Mouse (Mus musculus): ENCODE data around the gene Misp.

Gene Misp

DNA sequence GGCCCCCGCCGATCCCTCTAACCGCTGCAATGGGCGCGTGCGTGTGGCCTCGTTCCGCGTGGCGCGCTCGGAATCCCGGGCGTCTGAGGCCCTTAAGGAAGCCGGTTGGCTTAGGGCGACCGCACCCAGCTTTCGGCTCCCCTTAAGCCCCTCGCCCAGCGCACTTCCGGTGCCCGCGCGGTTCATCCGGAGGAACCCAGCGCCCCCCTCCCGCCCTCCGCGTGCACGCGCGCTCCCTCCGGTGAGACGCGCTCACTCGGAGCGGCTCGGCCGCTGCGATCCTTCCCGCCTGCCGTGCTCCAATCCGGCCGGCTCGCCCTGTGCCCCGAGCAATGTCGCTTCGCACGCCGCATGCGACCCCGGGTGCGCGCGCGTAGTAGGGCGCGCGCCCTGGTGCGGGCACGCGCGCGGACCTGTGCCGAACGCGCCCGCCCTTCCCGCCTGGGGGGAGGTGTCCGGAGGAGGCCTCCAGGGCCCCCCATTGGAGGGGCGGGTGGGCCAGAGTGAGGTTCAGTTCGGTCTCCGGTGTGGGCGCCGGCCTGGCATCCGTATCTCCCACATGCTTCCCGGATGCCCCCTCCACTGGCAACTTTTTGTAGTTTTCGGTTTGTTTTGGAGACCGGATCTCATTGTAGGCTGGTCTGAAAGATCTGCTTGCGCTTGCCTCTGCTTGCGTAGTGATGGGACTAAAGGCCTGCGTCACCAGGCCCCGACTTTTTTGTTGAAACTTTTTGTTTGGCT is 34.2 kb downstream of the Misp start:
- DNase-seq (ENCODE audit: low spot score), result no peak

DNA sequence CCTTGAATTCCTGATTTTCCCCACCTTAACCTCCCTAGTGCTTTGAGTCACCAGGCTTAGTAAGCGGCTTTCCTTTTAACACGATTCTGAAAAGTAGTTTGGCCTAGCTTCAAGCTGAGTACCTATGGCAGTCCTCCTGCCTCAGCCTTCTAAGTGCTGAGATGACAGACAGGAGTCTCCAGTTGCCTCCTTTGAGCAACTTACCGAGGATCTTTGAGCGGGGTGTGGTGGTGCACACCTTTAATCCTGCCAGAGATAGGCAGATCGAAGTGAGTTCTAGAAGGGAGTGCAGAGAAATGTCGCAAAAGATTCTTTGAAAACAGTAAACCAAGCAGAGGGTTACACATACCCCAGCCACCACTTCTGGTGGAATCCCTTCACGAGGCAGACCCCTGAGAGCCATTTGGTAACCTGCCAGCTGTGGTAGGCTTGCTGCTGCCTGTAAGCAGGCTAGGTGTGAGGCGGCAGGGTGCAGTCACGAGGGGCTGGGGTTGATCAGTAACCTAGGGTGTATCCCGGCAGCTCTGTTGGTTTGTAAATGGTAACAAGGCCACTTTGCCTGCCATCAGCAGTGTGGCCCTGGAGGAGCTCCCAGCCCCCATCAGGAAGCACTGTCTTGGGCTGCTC is 34.9 kb downstream of the Misp start:
- no peak for DNase-seq (ENCODE audit: low spot score)

DNA sequence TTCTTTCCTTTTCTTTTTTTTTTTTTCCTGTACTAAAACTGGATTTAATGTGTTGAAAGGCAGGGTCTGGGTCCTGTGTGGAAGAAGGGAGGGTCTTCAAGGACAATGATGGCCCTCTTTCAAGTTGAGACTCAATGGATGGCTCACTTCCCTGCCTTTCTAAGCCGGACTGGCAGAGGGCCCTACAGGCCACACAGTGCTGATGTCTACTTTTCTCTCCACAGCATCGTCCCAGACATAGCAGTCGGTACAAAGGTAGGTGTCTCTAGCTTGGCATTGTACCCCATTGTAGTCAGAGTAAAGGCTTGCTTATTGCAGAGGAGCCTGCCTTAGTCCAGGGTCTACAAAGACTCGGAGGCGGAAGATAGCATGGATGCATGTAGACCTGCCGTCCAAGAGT is 35.5 kb downstream of the Misp start:
- DNase-seq (ENCODE audit: low spot score), result no peak

DNA sequence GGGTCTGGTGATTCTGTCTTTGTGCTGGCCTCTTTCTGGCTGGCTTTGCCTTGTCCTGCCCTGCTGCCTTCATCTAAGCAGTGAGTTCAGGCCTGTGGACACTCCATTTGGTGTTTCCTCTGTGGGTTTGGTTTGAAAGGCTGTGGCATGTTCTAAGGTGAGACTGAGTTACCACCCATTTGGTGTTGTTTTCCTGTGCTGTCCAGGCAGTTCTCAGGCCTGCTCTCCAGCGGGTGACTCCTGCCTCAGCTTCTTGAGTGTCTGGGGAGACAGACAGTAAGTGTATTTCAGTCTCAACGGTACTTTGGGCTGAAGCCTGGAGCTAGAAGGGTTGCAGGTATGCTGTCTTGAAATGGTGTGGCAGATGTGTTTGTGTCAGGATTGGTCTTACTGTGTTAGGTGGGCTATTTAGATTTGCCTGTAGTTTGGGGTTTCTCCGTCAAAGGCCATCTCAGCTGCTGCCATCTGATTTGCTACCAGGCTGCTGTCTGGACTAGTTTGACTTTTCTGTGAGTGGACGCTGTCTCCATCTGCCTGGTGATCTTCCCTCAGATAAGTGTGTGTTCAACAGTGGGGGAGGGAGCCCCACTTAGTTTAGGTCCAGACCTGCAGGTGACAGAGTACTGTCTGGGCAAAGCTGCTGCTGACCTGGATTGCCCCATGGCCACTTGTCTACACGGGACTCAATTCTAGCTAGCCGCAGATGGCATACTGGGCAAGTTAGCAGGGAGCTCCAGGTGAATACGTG is 36.1 kb downstream of the Misp start:
- DNase-seq (ENCODE audit: low spot score), result no peak

DNA sequence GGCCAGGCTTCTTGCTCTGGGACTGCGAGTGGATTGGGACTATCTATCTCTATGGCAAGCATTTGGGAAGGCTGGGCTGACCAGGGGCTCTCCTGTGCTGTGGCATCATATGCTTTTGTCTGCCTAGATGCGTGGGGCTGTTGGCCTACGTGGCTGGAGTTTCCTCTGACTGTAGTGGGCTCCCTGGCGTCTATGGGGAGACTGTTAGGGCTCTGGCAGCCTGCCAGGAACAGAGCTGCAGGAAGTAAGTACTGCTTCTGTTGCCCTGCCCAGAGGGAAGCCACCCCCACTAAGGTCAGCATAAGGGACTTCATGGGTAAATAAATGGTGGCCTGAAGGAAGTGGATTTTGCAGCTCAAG is 36.6 kb downstream of the Misp start:
- DNase-seq (ENCODE audit: low spot score), result no peak

DNA sequence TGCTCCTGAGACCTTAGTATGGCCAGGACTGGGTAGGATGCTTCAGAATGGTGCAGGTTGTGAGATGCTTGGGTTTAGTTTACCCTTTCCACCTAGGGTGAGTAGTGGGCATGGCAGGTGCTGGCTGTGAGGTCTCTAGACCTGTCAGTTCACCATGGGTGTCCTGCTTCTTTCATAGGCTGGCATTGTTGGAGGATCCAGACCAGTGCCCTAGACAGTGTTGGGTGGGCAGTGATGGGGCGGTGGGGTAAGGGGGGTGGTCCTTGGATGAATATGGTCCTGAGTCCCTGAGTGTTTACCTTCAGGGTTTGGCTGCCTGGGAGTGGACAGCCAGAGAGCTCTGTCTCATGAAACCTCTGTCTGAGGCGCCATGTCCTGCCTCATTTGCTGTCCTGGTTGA is 37.1 kb downstream of the Misp start:
- no peak for DNase-seq (ENCODE audit: low spot score)

DNA sequence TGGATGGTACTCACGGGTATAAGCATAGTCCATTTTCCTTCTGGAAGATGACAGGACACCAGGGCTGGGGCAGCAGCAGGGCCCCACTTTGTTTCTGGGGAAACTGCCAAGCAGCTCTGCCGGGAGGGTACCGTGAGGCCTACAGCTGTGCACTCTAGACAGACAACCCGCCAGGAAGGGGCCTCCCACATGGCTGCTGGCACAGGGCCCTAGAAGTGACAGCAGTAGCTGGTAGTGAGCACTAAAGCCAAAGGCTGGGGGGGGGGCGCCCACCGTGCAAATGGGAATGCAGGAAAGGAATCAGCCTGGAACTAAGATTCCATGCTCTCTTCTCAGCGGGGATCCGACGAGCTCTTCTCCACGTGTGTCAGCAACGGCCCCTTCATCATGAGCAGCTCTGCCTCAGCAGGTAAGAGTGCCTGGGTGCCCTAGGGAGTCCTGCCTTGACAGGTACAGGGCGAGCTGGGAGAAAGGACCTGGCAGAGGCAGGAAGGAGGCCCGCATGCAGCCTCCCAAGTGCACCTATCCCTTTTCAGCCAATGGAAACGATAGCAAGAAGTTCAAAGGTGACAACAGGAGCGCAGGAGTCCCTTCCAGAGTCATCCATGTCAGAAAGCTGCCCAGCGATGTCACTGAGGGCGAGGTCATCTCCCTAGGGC is 37.8 kb downstream of the Misp start:
- no peak for DNase-seq (ENCODE audit: low spot score)

DNA sequence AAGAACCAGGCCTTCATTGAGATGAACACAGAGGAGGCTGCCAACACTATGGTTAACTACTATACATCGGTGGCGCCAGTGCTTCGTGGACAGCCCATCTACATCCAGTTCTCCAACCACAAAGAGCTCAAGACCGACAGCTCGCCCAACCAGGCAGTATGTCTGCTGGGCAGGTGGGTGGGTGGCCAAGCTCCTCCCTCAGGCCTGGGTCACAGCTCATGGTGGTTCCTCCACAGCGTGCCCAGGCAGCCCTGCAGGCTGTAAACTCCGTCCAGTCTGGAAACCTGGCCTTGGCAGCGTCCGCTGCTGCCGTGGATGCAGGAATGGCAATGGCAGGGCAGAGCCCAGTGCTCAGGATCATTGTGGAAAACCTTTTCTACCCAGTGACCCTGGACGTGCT is 38.3 kb downstream of the Misp start:
- DNase-seq (ENCODE audit: low spot score), result no peak

DNA sequence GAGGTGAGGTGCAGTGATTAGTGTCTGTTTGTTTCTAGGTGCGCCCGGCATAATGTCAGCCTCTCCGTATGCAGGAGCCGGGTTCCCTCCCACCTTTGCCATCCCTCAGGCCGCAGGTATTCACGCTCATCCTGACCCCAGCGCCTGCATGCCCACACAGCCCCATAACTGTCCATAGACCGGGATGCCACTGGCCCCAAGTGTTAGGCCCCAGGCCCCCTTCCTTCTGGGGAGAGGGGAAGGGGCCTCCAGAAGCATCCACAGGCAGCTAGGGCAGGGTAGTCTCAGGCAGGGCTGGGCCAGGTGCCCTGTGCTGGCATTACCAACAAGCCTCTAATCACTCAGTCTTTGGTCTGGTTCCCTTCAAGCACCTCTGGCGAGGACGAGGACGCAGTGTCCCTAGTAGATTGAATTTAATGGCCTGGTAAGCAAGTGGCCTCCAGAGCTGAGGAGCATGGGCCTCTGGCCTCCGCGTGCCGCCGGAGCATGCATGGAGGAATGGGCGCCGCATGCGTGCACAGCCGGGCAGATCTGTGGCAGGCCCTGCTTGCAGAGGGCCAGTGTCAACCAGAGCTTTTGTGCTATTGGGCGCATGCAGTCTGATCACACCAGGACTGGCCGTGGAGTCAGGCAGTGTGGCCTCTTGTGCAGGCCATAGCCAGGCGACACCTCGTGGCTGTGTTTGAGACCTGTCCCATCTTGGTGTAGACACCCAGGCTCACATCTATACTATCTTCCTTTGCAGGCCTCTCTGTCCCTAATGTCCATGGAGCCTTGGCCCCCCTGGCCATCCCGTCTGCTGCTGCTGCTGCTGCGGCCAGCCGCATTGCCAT is 39.5 kb downstream of the Misp start:
- DNase-seq (ENCODE audit: low spot score), result no peak

DNA sequence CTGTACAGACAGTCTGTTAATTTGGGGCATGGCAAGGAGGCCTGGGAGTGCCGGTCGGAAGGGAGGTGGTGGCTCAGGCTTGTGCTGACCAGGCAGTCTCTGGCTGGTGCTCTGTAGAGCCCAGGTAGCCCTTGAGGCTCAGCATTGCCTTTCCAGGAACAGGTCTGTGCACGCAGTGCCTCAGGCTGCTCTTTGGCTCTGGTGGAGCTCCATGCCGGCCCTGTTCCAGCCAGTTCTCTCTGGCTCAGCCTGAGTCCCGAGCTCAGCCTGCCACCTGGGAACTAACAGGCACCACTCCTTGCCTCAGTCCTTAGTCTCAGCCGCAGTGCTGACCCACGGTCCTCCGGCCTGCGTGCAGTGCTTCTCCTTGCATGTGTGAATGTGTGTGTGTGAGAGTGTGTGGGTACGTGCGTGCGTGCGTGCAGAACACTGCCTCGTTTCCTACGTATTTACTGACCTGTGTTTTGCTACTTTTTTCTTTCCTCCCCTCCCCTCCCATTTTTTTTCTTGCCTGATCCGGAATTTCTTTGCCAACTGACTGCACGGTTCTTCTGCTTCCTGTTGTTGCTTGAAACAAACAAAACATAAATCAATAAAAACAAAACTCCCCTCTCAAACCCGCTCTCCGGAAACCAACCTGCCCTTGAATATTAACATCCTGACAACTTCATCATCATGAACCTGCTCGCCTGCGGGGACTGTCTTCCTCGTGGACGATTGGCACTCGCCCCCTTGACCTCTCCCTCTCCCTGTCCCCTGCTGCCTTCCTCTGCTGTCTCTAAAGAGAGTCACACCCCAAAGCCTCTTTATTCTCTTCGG is 40.6 kb downstream of the Misp start:
- no peak for DNase-seq (ENCODE audit: low spot score)

DNA sequence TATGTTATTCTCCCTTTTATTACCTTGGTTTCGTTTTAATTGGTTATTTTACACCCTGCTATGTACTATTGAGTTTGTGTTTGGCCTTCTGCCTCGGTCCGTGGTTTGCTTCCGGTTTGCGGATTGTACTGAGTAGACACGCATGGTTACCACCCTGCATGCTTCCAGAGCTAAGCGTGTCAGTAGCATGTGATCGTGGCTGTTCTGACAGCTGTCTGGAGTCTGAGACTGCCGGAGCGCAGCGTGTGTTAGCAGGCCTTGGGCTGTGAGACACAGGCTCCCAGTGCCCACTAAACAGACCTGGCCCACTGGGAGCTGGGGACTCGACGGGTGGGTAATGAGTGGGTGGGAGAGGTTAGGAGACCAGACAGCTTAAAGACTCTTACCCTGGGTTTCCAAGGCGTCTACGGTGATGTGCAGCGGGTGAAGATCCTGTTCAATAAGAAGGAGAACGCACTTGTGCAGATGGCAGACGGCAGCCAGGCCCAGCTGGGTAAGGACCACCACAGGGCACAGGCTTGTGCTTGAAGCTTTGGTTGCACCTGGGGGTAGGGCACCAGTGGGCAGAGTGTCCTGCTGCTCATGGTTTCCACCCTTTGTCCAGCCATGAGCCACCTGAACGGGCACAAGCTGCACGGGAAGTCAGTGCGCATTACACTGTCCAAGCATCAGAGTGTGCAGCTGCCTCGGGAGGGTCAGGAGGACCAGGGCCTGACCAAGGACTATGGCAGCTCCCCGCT is 41.4 kb downstream of the Misp start:
- no peak for DNase-seq (ENCODE audit: low spot score)

DNA sequence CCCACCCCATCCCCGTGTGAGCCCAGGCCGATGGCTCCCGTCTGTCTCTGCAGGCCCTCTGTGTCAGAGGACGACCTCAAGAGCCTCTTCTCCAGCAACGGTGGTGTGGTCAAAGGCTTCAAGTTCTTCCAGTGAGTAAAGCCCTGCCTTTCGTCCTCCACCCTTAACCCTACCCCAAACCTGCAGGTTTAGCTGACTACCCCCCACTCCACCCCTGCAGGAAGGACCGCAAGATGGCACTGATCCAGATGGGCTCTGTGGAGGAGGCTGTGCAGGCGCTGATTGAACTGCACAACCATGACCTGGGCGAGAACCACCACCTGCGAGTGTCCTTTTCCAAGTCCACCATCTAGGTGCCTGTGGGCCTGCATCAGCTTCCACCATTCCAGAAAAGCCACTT is 42.1 kb downstream of the Misp start:
- no peak for DNase-seq (ENCODE audit: low spot score)

DNA sequence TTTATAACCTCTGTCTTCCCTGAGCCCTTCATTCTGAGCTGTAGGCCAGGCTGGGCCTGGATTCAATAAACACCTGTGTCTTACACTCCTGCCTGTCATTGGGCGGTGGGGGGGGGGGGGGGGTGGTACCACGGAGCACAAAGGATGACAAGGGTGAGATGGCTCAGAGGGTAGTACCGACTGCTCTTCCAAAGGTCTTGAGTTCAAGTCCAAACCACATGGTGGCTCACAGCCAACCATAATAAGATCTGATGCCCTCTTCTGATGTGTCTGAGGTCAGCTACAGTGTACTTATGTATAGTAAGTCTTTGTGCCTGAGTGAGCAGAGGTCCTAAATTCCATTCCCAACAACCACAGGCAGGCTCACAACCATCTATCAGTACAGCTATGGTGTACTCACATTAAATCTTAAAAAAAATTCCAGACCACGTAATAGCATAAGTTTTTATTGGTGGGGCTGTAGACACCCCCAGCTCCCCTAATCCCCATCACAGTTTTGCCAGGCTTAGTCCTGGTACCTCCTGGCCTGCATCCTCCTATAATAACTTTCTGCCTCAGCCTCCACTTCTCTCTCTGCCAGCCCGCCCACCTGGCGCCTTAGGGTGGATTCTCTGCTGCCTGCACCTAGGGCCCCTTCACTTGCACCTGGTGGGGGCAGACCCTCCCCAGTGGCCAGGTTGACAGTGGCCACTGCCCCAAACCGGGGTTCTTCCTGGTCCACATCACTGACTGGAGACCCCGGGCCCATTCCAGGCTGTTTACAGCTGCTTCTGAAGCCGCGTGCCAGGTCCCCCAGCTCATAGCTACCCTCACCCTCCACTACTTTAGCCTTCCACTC is 43.8 kb downstream of the Misp start:
- no peak for DNase-seq (ENCODE audit: low spot score)

DNA sequence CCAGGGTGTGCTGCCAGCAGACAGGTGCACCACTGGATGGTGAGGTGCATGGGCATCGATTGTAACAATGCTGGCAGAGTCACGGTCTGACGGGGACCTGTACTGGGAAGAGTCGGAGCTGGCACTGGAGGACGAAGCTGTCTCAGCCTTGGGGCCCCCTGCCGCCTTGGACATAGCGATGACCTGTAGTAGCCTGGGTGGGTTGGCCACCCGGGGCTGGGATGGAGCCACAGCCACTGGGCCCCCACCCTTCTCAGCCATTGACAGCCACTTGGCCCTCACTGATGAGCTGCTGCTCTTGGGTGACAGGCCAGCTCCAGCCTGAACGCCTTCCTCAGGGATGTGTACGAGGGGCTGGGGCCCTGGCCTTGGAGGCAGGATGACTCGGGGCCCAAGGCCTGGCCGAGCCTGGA is 44.4 kb downstream of the Misp start:
- DNase-seq (ENCODE audit: low spot score), result no peak

DNA sequence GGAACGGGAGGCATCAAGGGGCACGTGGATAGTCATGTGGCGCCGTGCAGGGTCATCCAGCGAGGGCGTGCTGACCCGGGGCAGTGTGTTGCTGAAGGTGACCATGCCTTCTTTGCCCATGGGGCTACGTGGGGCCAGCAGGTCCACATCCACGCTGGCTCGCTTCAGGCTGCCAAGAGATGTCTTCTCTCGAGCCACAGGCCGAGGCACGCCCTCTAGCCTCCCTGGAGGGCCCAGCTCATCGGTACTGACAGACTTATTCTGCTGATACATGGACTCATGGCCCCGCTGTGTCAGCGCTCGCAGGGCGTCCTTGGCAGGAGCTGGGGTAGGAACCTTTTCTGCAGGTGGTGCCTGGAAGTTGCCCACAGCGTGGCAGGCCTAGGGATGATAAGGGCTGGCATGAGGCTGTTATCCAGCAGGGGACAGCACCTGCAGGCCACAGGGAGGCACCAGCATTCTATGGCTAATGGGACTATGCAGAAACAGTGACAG is 45.1 kb downstream of the Misp start:
- no peak for DNase-seq (ENCODE audit: low spot score)

DNA sequence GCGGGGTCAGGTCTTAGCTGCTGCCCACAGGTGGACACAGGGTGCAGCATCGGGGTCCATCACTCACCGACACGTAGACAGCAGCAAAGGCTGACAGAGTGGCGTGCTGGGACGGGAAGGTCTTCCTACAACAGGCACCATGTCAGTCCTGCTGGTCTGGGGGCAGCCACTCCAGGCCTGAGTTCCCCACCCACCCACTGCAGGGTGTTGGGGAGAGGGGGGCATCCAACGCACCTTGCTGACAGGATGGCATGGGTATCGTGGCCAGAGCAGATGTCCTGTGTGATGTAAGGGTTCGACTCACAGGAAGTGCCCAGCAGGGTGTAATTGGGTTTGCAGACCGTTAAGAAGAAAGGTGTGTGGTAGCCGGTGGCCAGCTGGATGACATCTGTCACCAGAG is 45.8 kb downstream of the Misp start:
- no peak for DNase-seq (ENCODE audit: low spot score)

DNA sequence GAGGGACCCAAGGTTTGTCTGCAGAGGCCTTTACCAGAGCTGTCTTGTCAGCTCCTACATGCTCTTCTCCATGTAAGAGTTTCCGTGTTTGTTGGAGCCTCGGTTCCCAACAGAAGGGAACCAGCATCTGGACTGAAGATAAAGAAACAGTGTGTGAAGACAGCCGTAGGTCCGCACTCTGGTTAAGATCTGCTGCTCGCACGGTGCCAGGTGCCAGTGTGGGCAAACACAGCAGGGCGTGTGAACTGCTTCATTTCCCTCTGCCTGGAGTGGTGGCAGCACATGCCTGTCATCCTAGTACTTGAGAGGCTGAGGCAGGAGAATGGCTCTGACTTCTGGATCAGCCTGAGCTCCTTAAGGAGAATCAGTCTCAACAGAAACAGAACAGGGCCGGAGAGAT is 51.1 kb downstream of the Misp start:
- DNase-seq (ENCODE audit: low spot score), result no peak

DNA sequence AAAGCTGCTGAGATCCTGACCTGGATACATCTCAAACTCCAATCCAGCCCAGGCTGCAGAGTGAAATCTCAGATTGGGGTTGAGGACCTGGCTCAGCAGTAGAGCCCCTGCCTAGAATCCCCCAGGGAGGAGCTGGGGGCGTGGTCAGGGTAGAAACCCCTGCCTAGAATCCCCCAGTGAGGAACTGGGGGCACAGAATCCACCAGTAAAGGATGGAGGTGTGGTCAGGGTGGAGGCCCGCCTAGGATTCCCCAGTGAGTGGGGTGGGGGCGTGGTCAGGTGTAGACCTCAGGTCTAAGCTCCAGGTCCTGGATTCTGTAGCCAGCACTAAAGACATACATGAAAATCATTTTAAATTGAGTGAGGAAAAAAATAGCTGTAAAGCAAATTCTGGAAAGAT is 52.1 kb downstream of the Misp start:
- no peak for DNase-seq (ENCODE audit: low spot score)

DNA sequence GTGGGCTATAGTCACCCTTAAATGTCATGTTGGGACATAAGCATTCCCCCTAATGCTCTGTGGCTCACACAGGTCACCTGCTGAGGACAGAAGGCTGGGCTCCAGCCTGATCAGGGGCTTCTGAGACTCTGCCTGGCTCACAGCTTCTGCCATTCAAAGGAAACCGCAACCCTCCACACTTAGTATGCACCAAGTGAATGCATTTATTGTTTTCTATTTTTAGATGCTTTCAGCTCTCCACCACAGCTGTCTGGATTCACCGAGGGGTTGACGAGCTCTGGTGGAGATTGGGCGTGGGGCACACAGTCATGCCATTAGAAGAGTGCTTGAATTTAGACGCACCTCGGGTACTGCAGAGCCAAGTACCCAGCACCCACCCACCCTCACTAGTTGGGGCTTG is 52.5 kb downstream of the Misp start:
- no peak for DNase-seq (ENCODE audit: low spot score)

Data from ovary, postnatal 10 days (tissue).